Mouse (Mus musculus): ENCODE results near the gene Agtpbp1.
A peak's percentile ranks its signal among the peaks of the same experiment; 100 is the strongest.
"Not testable (repeated sequence)": the region's sequence is repeated elsewhere in the genome, so short reads cannot be mapped to it uniquely, and the experiment has no call there.

The Agtpbp1 gene

DNA sequence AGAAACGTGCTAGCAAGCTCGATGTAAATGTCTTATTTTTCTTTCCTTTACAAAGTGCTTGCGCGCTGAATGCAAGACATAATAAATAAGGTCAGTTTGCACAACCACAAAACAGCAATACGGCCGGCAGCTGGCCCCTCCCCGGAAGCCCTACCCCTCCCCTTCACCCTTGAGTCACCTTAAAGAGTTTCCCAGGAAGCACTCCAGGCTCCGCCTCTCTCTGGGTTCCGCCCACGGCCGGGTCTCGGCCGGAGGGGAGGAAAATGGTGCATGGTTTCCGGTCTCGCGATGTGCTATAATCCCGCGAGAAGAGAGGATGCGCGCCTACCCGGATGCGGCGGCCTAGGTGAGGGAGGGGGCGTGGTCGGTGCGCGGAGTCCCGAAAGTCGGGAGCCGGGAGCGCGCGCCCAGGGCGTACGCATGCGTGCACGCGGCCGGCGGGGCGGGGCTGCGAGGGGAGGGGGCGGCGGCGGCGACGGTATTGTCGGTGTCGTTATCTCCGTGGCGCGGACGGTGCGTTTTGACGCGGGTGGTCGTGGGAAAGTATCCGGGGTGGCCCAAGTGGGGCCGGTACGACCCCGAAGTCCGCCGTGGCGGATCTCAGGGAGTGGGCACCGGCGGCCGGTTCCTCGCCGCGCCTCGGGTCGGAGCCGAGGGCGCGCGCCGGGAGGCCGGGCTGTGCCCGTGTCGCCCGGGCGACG lies at the start of gene Agtpbp1, which contains the start of gene Naa35:
TSS of gene Agtpbp1 (minus strand) at position 281 of the 701 bp plus-strand sequence.
TSS of gene Naa35 (plus strand) at position 313 of the 701 bp plus-strand sequence.
- DNase-seq (ENCODE audit: low read depth) = peak; percentile 99

DNA sequence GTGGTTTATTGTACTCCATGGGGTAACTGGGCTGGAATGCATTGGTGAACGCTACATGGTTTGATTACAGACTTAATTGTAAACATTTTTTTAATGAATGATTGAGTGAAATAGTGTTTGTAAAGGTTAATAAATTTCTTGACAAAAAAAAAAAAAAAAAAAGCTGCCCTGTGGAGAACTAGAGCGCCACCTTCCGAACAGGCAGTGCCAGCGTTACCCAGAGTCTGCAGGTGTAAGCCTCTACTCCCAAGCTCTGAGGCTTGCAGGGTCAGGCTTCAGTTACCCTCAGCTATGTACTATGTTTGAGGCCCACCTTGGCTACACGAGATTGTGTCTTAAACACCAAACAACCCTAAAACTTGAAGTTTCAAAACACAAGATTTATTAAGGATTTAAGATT lies 49.6 kb upstream of the Agtpbp1 start:
- no peak for DNase-seq (ENCODE audit: low read depth)

DNA sequence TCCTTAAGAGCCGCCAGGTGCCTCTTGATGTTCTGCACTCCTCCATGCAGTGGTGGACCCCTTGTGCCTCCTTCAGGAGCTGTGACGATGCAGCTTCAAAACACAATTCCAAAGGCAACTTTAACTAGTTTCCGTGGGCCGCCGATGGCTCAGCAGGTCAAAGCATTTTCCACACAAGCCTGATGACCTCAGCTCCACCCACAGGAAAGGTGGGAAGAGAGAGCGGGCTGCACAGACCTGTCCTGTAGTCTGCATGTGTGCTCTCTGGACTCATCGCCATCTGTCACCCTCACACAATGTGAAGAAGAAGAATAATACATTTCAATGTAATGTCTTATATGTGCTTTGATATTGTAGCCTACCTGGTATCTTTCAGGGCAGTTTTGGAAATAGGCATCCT lies 41.7 kb upstream of the Agtpbp1 start:
- no peak for DNase-seq (ENCODE audit: low read depth)

DNA sequence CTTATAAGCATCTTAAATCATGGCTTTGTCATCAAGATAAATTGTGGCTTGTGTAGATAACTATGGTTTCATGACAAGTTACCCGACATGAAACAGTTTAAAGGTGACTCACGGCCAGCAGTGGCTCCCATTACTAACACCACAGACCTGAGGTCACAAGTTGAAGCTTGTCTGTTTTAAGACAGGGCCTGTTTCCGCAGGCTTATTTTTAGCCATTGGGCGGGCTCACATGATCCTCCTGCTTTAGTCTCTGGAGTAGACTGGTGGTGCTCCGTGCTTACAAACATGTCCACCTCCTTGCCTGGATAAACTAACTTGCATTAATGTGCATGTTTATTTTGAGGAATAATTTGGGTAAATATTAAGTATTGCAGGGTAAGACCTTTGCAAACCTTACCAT lies 39.9 kb upstream of the Agtpbp1 start:
- DNase-seq (ENCODE audit: low read depth) = no peak

DNA sequence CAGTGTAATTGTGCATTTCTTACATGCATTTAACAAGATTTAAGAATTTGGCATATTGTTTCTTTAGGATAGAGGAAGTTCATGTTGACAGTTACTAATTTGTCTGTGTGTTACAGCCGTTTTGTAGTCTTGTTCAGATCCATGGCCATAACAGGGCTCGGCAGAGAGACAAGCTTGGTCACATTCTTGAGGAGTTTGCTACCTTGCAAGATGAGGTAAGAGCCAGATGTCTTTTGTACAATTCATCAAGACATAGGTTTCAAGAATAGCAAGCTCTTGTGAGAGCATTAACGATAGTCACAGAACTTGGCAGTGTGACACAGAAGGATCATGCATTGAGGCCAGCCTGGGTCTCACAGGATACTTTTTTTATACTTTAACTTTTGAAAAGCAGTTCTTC lies 39.4 kb upstream of the Agtpbp1 start:
- DNase-seq (ENCODE audit: low read depth) = no peak

DNA sequence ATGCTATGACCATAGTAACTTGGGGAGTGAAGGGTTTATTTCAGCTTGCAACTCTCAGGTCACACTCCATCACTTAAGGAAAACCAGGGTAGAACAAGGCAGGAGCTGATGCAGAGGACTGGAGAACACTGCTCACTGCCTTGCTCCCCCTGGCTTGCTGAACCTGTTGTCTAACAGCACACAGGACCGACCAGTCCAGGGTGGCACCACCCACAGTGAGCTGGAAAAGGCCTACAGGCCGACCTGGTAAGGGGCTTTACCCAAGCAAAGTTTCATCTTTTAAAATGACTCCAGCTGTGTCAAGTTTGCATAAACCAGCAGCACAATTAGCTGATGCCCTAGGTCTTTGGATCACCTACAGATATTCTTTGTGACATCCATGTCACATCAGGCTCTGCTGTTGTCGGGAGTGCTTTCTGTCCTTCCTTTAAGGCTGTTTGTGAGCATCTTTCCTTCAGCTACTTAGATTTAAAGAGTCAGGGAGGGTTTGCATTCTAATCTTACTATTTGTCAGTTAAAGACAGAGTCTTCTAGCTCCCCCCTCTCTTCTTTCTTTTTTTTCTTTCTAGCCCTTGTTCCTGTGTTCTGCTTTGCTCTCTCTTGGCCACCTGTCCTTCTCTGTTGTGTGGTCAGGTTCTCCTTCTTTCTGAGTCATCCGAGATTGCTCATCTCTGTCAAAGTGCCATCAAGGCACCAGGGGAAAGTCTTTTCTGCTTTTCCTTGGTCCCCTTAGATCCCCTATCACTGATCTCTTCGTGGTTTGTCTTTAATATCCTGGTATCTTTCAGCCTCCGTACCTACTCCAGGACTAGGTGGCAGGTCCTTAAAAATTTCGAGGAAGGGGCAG lies 36.8 kb upstream of the Agtpbp1 start:
- DNase-seq (ENCODE audit: low read depth) = no peak

DNA sequence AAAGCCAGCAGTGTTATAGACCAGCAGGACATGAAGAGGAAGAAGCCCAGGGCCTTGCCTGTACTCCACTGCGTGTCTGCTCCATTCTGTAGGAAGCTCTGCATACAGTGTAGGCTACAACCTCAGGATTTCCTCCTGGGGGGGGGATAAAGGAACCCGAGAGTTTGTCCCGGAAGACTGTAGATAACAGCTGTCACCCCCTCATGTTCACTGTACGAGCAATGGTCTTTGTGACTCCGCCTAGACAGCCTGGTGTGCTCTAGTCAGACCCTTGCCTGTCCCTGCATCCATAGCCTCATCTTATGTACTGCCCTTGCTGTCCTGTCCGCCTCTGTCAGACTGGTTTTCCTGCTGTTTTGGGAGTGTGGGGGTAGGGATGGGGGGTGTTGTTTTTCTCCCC lies 33.4 kb upstream of the Agtpbp1 start:
- no peak for DNase-seq (ENCODE audit: low read depth)

DNA sequence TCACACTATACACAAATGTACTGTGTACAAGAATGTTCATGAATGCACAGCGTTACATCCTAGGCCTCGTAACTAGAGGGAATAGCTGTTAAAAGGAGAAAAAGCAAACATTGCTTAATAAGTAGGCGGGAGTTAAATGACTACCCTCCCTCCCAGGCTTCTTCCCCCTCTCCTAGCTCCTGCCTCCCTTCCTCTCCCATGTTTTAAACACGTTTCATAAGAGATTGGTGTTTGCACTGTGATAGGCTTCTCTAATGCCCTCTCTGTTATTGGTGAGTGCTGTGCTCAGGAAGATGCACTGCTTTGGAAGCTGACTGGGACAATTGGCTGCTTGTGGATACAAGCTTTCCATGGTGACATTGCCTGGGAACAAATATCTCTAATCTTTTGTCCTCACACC lies 30.5 kb upstream of the Agtpbp1 start:
- no peak for DNase-seq (ENCODE audit: low read depth)

DNA sequence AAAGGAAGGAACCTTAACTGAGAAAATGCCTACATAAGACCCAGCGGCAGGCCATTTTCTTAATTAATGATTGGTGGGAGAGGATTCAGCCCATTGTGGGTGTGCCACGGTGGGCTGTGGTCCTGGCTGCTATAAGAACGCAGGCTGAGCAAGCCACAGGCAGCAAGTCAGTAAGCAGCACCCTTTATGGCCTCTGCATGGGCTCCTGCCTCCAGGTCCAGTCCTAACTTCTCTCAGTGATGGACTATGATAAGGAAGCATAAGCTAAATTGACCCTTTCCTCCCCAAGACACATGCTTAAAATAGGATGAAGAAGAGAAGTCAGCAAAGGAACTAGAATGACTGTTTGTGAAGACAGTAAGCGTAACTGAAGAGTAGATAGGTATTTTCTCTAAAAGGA lies 30.1 kb upstream of the Agtpbp1 start:
- no peak for DNase-seq (ENCODE audit: low read depth)

DNA sequence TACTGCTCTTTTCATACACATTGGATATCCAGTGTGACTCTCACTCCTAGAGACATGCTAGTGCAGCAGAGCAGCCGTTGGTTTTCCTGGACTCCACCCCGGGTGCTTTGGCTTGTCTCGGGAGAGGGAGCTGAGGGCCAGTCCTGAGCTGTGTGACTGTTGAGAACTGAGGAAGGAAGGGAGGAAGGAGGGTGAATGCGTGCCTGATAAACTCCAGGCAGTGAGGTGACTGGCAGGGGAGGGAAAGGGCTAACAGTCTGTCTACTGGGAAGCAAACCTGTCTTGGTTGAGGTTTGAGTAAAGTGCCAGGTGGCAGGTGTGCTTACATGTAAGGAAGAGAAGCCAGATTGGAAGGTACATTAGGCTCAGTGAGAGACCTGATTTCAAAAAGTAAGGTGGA lies 28.8 kb upstream of the Agtpbp1 start:
- DNase-seq (ENCODE audit: low read depth) = no peak

DNA sequence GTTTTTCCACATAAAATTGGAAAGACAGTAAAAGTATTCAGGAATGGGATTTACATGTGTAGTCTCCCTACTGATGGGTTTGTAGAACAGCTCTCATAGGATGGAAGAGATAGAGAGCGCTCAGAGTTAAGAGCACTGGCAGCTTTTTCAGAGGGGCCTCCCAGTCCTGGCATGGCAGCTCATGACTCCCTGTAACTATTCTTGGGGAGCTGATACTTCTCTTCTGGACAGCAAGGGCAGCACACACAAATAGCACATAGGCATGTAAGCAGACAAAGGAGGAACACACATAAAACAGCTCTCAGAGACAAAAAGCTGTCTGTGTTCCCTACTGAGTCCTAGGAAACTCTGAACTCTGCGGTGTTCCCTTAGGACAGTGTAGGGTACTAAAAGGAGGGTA lies 25.4 kb upstream of the Agtpbp1 start:
- DNase-seq (ENCODE audit: low read depth) = no peak

DNA sequence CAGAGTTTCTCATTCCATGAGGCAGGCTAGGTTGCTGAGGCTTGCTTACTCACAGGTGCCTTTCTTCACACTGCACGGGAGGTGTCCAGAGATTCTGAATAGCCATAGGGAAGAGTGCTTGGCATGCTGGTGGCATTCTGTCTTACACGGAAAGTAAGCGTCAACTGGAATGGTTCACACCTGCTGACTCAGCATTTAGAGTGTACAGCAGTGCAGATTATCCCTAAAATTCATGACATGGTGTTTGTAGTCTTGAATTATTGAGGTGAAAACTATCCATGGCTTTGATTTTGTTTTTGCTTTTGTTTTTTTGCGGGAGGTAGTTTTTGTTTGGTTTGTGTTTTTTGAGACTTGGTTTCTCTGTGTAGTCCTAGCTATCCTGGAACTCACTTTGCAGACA lies 24.9 kb upstream of the Agtpbp1 start:
- no peak for DNase-seq (ENCODE audit: low read depth)

DNA sequence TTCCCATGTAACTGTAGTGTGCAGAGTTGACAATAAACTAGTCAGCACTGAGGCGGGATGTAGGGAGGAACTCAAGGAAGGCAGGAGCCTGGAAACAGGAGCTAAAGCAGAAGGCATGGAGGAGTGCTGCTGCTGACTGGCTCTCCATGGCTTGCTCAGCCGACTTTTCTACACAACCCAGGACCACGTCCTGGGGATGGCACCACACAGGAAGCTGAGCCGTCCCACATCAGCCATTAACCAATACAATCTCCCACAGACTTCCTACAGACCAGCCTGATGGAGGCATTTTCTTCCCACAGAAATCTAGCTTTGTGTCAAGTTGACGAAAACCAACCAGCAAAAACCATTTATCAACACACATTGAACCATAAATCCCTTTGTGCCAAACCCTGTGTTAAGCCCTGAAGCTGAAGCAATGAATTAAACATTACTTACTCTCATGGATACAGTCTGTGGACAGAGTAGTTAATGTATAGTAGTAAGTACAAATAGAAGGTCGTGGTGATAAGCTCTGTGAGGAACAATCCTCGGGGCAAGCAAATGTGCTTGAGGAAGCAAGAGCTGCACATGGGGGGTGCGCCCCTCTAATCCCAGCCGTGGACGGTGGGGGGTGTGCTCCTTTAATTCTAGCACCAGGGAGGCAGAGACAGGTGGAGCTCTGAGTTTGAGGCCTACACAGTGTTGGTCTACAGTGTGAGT lies 20.3 kb upstream of the Agtpbp1 start:
- DNase-seq (ENCODE audit: low read depth) = no peak

DNA sequence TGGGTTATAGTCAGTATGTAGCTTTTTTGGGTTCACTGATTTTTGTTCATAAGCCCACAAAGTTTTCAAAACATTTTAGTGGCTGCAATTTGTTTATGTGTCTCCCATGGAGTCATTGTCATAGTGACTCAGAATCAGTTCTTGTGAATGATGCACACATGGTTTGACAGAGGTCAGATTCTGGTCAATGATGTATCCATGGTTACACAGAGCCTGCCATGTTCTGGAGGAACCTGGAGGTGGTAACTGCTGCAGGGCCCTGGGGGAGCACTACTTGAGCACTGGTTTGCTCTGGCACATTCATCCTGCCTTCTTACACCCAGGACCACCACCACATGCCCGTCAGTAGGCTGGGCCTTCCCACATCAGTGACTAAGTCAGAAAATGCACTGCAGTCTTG lies 19.5 kb upstream of the Agtpbp1 start:
- no peak for DNase-seq (ENCODE audit: low read depth)

DNA sequence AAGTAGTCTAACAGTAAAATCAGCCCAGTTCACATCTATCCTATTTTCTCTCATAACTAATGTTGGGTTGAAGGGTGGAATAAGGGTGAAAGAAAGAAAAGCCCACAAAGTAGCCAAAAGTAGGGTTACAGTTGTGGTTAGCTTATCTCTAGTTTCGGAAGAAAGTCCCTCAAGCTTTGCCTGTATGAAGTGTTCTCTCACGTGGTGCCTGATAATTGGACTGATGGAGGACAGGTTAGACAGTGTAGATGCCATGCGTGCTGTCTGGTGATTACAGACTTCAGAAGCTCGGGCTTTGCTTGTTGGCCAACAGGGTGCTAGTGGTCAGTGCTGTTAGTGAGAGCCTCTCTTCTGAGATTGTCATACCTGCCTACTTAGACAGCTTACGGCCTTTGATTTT lies 18.1 kb upstream of the Agtpbp1 start:
- DNase-seq (ENCODE audit: low read depth) = no peak

DNA sequence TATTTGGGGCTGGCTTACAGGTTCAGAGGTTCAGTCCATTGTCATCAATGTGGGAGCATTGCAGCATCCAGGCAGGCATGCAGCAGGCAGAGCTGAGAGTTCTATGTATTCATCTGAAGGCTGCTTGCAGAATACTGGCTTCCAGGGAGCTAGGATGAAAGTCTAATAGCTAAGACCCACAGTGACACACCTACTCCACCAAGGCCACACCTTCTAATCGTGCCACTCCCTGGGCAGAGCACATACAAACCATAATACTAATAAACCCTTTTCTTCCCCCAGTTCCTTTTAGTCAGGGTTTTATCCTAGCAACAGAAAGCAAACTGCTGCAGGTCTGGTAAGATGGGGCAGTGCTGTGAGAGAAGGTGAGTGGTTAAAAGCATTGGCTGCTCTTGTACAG lies 7.6 kb upstream of the Agtpbp1 start:
- no peak for DNase-seq (ENCODE audit: low read depth)

DNA sequence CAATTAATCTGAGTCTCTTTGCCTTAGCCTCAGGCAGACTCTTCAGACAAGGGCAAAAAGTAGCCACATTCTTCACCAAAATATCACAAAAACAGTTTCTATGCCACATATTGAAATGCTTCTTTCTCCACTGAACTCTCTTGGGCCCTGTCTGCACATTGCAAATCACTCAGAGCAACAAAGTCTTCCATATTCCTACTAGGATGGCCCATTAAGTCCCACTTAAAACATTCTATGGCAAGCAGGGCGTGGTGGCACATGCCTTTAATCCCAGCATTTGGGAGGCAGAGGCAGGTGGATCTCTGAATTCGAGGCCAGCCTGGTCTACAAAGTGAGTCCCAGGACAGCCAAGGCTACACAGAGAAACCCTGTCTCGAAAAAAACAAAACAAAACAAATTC lies 7.0 kb upstream of the Agtpbp1 start:
- DNase-seq (ENCODE audit: low read depth) = not testable (repeated sequence)

DNA sequence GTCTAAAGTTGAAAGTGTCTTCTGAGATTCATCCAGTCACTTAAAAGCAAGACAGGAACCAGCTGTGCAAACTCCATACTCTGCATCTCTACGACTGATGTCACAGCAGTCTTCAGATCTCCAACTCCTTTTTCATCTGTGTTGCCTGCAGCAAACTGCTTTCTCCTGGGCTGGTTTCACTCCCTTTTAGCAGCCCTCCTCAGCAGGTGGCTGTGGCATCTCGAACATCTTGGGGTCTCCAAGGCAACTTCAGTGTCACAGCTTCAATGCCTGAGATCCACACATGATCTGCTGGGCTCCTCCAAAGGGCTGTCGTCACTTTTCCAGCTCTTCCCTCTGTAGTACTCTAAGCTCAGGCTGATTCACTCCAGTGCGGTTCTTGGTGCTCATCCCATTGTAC lies 5.7 kb upstream of the Agtpbp1 start:
- no peak for DNase-seq (ENCODE audit: low read depth)

DNA sequence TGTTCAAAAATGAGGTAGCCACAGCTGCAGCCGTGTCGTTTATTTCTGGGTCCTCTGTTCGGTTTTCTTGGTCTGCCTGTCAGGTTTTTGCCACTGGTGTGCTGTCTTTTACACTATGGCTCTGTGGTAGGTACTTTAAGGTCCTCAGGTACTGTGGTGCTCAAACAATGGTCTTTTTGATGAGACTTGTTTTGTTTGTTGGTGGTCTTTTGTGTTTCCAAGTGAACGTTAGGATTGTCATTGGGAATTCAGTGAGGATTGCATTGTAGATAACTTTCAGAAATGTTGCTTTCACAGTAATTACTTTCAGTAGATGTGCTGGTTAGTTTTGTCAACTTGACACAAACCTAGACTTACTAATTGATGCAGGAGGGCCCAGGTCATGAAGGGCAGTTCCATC lies 4.6 kb upstream of the Agtpbp1 start:
- no peak for DNase-seq (ENCODE audit: low read depth)

DNA sequence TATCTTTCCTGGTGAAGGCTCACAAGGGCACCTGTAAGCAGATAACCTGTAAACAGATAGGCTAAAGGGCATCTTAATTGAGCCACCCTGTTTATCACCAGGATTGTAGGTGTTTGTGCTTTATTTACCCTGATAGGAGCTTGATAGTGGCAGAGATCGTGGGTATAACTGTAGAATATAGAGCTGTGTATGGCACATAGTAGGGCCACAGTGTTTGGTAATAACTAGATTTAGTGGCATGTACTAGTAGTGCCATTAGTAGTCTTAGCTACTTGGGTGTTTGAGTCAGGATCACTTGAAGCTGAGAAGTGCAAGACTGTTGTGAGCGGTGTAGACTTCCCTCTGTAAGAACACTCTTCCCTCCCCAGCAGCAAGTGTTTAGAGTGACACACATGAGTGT lies 2.2 kb upstream of the Agtpbp1 start:
- no peak for DNase-seq (ENCODE audit: low read depth)

DNA sequence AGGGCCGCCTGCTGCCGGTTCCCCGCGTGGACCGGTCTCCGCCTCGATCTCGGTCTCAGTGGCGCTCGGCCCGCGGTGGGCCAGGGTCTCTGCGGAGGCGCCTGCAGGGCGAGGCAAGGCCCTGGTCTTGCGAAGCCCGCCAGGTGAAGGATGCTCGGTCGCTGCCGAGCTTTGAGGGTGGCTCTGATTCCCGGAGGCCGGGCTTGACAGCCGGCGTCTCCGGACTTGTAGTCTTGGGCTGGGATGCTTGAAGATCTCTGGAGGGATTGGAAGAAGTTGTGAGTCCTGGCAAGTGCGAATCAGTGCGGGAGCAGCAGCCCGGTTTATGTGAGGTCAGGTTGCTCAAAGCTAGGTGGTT lies 600 bp upstream of the Agtpbp1 start:
- DNase-seq (ENCODE audit: low read depth) = no peak

DNA sequence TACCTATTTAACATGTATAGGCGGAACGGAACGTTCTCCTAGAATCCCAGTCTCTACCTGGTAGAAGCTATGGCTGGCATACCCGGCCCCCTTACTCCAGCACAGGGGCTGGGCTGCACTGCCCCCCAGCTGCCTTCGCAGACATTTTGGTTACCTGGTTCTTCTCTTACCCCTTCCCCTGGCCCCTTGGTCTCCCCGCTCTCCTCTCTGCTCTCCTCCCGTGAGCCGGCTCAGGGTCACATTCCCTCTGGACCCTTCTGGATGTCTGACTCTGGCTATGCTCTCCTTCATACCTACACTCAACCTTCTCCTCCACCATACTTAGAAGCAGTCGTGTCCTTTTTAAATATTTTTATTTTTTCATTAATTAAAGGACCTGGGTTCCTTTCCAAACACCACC lies 546 bp downstream of the Agtpbp1 start:
- no peak for DNase-seq (ENCODE audit: low read depth)

DNA sequence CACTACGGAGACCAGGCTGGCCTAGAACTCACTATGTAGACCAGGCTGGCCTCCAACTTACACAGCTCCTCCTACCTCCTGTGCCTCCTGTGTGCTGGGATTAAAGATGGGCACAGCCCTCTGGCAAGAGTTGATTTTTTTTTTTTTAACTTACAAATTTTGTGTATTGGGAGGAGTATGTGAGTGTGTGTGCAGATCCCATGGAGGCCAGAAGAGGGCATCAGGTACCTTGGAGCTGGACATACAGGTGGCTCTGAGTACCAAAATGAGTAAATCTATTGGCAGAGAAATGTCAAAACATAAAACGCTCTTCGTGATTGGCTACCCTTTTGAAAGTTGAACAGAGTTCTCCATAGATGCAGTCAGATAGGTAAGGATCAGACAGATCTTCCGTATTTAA lies 4.1 kb downstream of the Agtpbp1 start:
- DNase-seq (ENCODE audit: low read depth) = no peak

Measured in c-Kit-positive CD71-positive TER-119-negative erythroid progenitor cells, embryonic 14.5 days (primary cell).